Mouse (Mus musculus) ES-E14 (cell line): ENCODE measurements around the gene Acsm4.

Experiments
- CHD2 ChIP-seq: IDR thresholded peaks from 2 replicates; pipeline ENCODE4 v1.6.1; 2014; ENCODE audit warnings: mild to moderate bottlenecking, low read depth, low read length, inconsistent platforms
- HCFC1 ChIP-seq: IDR thresholded peaks from 2 replicates; pipeline ENCODE4 v1.6.1; 2012; ENCODE audit warnings: low read length, inconsistent platforms, borderline replicate concordance; ENCODE audit not compliant: insufficient read depth
- ZC3H11A ChIP-seq: IDR thresholded peaks from 2 replicates; pipeline ENCODE4 v1.6.1; 2012; ENCODE audit warnings: low read depth, mild to moderate bottlenecking, inconsistent platforms, low read length, borderline replicate concordance

DNA sequence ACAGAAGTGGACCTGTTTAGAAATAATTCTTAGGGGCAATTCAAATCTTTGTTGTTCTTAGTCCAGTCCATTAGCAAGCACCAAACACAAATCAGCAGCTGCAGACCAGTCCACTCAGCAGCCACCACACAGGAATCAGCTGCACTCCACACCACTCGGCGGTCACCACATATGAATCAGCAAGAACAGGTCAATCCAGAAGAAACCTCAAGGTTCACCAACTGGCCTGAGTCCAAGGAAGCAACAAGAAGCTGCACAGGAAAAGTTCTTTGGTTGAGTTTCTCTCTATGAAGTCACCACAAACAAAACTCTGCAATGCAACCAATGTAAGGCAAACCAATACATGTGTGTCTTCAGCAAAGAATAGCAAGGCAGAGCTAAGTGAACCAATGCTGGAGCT, 37.8 kb downstream of the Acsm4 start:
- TF ChIP-seq HCFC1 (no peak), ZC3H11A (no peak), CHD2 (no peak)
